Mouse (Mus musculus) neutrophil, adult 5-6 weeks (primary cell): ENCODE results near the gene Slc25a33. TPM values are rescaled to one million over a fixed set of nuclear protein-coding genes. Genes with fewer than 3 reads are reported as not detected.
"Not testable (repeated sequence)": the region's sequence is repeated elsewhere in the genome, so short reads cannot be mapped to it uniquely, and the experiment has no call there.

Experiments
- ATAC-seq: fragments of 151-379, 151-347 bp; 2 replicates; pipeline ENCODE4 v1.8.0; 2017; ENCODE audit warnings: mild to moderate bottlenecking, moderate TSS enrichment; ENCODE audit not compliant: insufficient number of reproducible peaks, poor library complexity, low FRiP score, severe bottlenecking; ENCODE audit errors: extremely low read depth
- total RNA-seq: library from RNA; stranded (forward); fragments of 200-1000 nt; gene quantifications from 2 replicates; pipeline ENCODE4 v1.2.3, GENCODE M21; 2017

Gene Slc25a33
- total RNA-seq, 1 experiment from 2014 or later, result 12.7 TPM

- ATAC-seq, result no peak
These were observed 526 bp downstream of the Slc25a33 start for GRCm38 (mm10) chr4:149773408-149774093.

GRCm38 (mm10) chr4:149772394-149772793, 1.7 kb downstream of the Slc25a33 start:
- ATAC-seq, result no peak

- ATAC-seq, result no peak
These were observed 8.9 kb downstream of the Slc25a33 start for GRCm38 (mm10) chr4:149765201-149765600.

- ATAC-seq, result no peak
These were observed 10.7 kb downstream of the Slc25a33 start for GRCm38 (mm10) chr4:149763335-149763734.

DNA sequence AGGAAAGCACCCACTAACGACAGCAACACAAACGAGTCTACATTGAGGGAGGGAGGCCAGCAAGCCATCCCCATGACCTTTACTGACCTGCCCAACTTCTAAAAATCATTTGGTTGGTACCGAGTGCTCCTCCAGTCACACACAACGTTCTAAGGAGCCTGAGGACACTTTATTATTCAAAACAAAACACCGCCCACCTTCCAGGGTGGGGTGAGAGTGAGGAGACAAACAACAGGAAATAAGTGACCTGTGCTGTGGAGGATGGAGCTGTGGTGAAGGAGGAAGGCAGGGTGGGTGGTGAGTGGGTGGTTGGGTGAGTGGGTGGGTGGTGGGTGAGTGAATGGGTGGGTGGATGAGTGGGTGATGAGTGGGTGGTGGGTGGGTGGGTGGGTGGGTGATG, 14.6 kb downstream of the Slc25a33 start:
- ATAC-seq, result no peak

GRCm38 (mm10) chr4:149758423-149758822, 15.7 kb downstream of the Slc25a33 start:
- ATAC-seq, result no peak

- ATAC-seq, result not testable (repeated sequence)
These were observed 17.5 kb downstream of the Slc25a33 start for GRCm38 (mm10) chr4:149756546-149756945.

DNA sequence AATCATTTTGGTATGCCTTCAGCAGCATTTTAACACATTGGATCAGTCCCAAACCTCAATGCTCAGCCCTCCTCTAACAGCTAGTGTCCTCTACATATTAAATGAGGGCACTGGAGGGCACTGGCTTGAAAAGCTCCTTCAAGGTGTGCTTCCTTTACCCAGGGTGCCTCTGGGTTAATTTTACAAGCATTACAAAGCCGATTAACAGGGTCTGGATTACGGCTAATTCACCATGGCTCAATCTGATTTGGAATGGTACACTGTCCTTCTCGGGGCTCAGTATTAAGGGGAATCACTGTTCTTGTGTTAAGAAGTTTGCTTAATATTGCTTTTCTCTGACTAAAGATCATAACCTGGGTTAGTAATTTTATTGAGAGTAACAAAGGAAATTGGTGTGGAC, 21.2 kb downstream of the Slc25a33 start:
- no peak for ATAC-seq

DNA sequence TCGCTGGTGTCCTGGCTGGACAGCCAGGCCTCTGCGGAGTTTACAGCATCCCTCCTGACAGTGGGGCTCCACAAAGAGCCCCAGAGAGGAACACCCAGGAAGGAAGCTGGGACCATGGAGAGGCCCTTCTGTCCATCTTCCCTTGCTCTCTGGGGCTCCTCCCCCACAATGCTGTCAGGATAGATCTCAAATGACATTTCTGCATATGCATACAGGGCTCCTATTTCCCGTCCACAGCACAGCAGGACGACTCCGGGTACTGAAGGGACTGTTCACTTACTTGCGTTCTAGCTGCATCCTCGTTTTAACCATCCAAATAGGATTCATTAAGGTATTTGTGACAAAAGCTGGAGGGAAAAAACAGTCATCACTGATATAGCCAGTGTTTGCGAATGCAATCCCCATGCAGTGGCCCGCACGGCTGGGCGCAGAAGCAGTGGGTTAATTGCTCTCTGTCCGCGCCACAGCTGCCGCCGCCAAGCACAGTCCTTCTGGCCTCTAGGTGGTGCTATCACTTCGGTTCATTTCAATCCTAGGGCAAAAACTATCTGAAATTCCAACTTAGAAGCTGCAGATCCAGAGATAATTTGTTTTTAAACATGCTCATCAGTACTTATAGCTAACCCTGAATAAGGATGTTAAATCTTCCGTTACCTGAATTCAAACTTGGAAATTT, 21.8 kb downstream of the Slc25a33 start:
- peak; percentile 58; the same call in 1 of the 2 replicates for ATAC-seq

- ATAC-seq, result no peak
These were observed 23.4 kb downstream of the Slc25a33 start for GRCm38 (mm10) chr4:149750671-149751070.

- not testable (repeated sequence) for ATAC-seq
These were observed 24.4 kb downstream of the Slc25a33 start for GRCm38 (mm10) chr4:149749663-149750015.

- no peak for ATAC-seq
These were observed 24.9 kb downstream of the Slc25a33 start for GRCm38 (mm10) chr4:149749003-149749662.

DNA sequence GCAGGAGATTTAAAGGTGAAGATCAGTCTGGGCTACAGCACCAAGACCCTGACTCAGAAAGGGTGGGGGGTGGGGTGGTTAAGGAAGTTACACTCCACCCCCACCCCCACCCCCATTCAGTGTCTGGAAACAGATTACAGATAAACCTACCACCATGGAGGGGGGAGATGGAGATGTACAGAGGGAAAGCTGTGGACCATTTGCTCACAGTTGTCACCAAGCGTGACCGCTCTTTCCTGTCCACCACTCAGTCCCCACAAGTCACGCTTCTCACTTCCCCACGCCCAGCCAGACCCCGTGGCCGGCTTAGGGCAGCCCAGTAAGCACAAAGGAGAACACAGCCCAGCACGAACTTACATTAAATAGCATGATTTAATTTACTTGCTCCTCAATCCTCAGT, 30.0 kb downstream of the Slc25a33 start:
- ATAC-seq, result no peak

GRCm38 (mm10) chr4:149742011-149742530, 32.0 kb downstream of the Slc25a33 start:
- no peak for ATAC-seq

DNA sequence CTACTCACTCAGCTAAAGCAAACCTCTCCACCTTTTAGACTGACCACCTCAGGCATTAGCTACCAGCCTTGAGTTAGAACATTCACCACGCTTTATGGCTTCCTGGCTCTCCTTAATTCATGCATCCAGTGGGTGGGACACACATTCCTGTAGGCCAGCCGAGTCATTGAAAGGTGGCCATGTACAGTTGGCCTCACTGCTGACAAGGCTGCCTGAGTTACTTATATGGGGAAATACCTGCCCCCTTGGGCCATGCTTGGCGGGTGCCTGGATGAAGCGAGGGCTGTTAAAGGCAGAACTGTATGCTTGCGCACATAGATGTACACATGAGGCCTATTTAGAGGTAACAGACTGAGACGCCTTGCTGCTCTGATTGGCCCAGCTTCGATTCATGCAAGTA, 33.8 kb downstream of the Slc25a33 start:
- ATAC-seq, result no peak

- ATAC-seq, result no peak
These were observed 34.6 kb downstream of the Slc25a33 start for GRCm38 (mm10) chr4:149739478-149739877.

GRCm38 (mm10) chr4:149737383-149738324, 36.4 kb downstream of the Slc25a33 start, which contains the start of gene Tmem201:
Gene Tmem201, minus strand, starts transcription at chr4:149738044.
- ATAC-seq, result peak; percentile 91

DNA sequence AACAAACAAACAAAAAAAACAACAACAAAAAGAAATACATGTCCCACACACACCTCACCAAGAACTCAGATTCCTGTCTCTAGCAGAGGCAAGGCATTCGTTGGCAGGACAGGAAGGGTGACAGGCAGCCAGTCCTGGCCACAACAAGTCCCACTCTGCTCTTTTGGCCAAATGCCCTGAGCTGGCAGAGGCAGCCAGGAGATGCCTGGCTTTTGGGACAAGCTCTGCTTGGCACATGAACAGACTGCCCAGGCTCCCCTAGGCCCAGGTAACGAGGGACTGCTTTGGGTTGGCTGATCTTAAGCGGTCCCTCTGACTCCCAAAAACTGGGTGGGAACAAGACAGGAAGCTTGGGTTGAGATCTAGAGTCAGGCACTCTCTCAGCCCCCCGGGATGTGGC, 37.5 kb downstream of the Slc25a33 start:
- ATAC-seq, result no peak
